ENCODE assay signal across 7 mouse cellular contexts in the genomic region with DNA sequence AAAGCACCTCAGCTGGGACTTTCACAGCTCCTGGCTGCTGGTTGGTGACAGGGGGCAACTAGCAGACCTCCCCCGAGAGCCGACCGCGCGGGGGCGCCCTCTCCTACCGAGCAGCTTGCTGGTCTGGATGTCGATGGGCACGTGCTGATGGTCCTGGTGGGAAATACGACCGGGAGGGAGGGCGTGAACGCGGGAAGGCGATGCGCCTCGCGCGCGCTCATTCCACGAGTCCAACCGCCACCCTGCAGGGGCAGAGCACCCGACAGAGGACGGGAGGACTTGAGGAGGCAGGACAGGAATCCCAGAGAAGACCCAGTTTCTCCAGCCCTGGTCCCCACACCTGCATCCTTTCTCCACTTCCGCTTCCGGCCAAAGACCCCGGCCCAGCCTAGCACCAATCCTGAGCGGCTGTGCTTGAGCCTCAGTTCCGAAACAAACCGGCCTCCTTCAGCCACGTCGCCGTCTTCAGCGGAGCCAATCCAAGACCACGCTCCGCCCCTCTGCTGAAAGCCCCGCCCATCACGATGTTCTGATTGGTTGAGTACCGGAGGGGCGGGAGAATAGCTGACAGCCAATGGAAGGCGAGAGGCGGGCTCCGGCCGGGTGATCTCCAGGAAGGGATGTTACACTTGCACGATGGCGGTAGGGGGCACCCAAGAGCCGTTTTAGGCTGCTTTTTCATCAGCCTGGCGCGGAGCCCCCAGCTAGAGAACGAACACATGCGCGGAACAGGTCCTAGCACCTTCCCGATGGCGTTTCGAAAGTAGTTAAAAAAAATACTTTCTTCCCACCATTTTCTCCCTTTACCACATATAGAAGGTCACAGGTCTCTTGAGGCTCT. TPM values are rescaled to one million over a fixed set of nuclear protein-coding genes. Genes with fewer than 3 reads are reported as not detected.
A peak's percentile ranks its signal among the peaks of the same experiment; 100 is the strongest.
DNase-seq lines count a peak whose midpoint lies in the region; ATAC-seq and TF ChIP-seq lines count a peak whose summit lies in the region.

A gene (minus strand): TSS at position 453 of the 841 bp plus-strand sequence.

- peak within 1 kb of the TSS; percentile 80 for H3K4me3 ChIP-seq in embryonic facial prominence, embryonic 10.5 days
- peak within 1 kb of the TSS; percentile 62 for H3K4me3 ChIP-seq in intestine, postnatal 0 days (ENCODE audit: low read depth, low read length)
- H3K4me3 ChIP-seq in midbrain, embryonic 12.5 days, result peak within 1 kb of the TSS; percentile 78
- H3K4me3 ChIP-seq in small intestine, adult 2 months (ENCODE audit: low read depth, low read length), result peak within 1 kb of the TSS; percentile 81

- DNase-seq in adrenal gland, postnatal 10 days, result peak; percentile 99
- DNase-seq in embryonic facial prominence, embryonic 10.5 days (ENCODE audit: low spot score), result peak; percentile 100
- DNase-seq in gonadal fat pad, adult 2 months (ENCODE audit: low read depth), result peak; percentile 68
- peak; percentile 99 for DNase-seq in left cerebral cortex, postnatal 4 days

- peaks cover 7% of the 10 kb centered on the region; the same call in 1 of the 2 replicates for H3K27me3 ChIP-seq in embryonic facial prominence, embryonic 10.5 days (replicated peaks; ENCODE audit: low read depth, poor library complexity, severe bottlenecking)
- no peaks in the 10 kb centered on the region for H3K27me3 ChIP-seq in intestine, postnatal 0 days (replicated peaks; ENCODE audit: control insufficient read depth, insufficient read depth, low read length)
- peaks cover 9% of the 10 kb centered on the region for H3K27me3 ChIP-seq in midbrain, embryonic 12.5 days
- no peaks in the 10 kb centered on the region for H3K27me3 ChIP-seq in small intestine, adult 2 months (ENCODE audit: control insufficient read depth, insufficient read depth, low read length)

- peak; percentile 93 for ATAC-seq in intestine, postnatal 0 days
- peak; percentile 98 for ATAC-seq in midbrain, embryonic 12.5 days (ENCODE audit: low FRiP score, low read depth)

- under 1% methylated on average over 55 of the region's 55 CpGs for WGBS in embryonic facial prominence, embryonic 10.5 days
- under 1% methylated on average over 55 of the region's 55 CpGs for WGBS in intestine, postnatal 0 days
- under 1% methylated on average over 55 of the region's 55 CpGs for WGBS in midbrain, embryonic 12.5 days
- WGBS in small intestine, adult 2 months, result under 1% methylated on average over 55 of the region's 55 CpGs

- peak; percentile 69; the same call in 1 of the 2 replicates for TF ChIP-seq POLR2A in small intestine, adult 2 months (IDR thresholded peaks at IDR 0.05; ENCODE audit: low read depth, low read length)

- intact Hi-C loops in left cerebral cortex, postnatal 4 days (cut with DNase I), result loop anchor here (5.0 kb wide), 1 partner anchor 46 kb away; no protein-coding TSS in a partner anchor

- H3K36me3 ChIP-seq in embryonic facial prominence, embryonic 10.5 days (replicated peaks), result peaks cover 24% of the 10 kb centered on the region
- peaks cover 10% of the 10 kb centered on the region; the same call in 1 of the 2 replicates for H3K36me3 ChIP-seq in intestine, postnatal 0 days (ENCODE audit: control insufficient read depth, insufficient read depth)
- H3K36me3 ChIP-seq in midbrain, embryonic 12.5 days, result peaks cover 10% of the 10 kb centered on the region
- H3K36me3 ChIP-seq in small intestine, adult 2 months (ENCODE audit: control insufficient read depth, insufficient read depth, low read length), result peaks cover 4% of the 10 kb centered on the region; the same call in 1 of the 2 replicates

- H3K9me3 ChIP-seq in embryonic facial prominence, embryonic 10.5 days, result no peaks in the 10 kb centered on the region
- no peaks in the 10 kb centered on the region for H3K9me3 ChIP-seq in intestine, postnatal 0 days (ENCODE audit: control insufficient read depth)
- no peaks in the 10 kb centered on the region for H3K9me3 ChIP-seq in midbrain, embryonic 12.5 days

- H3K27ac ChIP-seq in embryonic facial prominence, embryonic 10.5 days (replicated peaks), result peak within 1 kb of the TSS; percentile 85
- H3K27ac ChIP-seq in intestine, postnatal 0 days (ENCODE audit: low read depth, low read length), result peak within 1 kb of the TSS; percentile 79
- peak within 1 kb of the TSS; percentile 79 for H3K27ac ChIP-seq in midbrain, embryonic 12.5 days (replicated peaks)
- peak within 1 kb of the TSS; percentile 97 for H3K27ac ChIP-seq in small intestine, adult 2 months (ENCODE audit: insufficient read depth, low read depth, low read length)

- H3K9ac ChIP-seq in intestine, postnatal 0 days (ENCODE audit: low read depth, low read length), result peak within 1 kb of the TSS; percentile 51
- H3K9ac ChIP-seq in midbrain, embryonic 12.5 days (replicated peaks), result peak within 1 kb of the TSS; percentile 77

- H3K4me1 ChIP-seq in embryonic facial prominence, embryonic 10.5 days, result peaks cover 14% of the 10 kb centered on the region
- H3K4me1 ChIP-seq in intestine, postnatal 0 days (replicated peaks; ENCODE audit: control insufficient read depth, insufficient read depth, low read length), result no peaks in the 10 kb centered on the region
- H3K4me1 ChIP-seq in midbrain, embryonic 12.5 days, result peaks cover 13% of the 10 kb centered on the region
- peaks cover 33% of the 10 kb centered on the region for H3K4me1 ChIP-seq in small intestine, adult 2 months (ENCODE audit: control insufficient read depth, insufficient read depth, insufficient read length, low read length)

- TF ChIP-seq CTCF in intestine, postnatal 0 days (IDR thresholded peaks at IDR 0.05; ENCODE audit: low read depth), result peak; percentile 94
- peak; percentile 80 for TF ChIP-seq CTCF in small intestine, adult 2 months (IDR thresholded peaks at IDR 0.05; ENCODE audit: extremely low read depth, insufficient read length, insufficient replicate concordance, low read depth, low read length)

- peak within 1 kb of the TSS; percentile 86 for H3K4me2 ChIP-seq in intestine, postnatal 0 days (replicated peaks; ENCODE audit: low read depth)
- peak within 1 kb of the TSS; percentile 99 for H3K4me2 ChIP-seq in midbrain, embryonic 12.5 days (replicated peaks)

RNA-seq across cellular contexts. Expression of the gene that starts here (rescaled TPM):
- total RNA-seq in adrenal gland, postnatal 10 days (2021), result 10 to 100 TPM; 54.1 to 54.9 TPM
- polyA plus RNA-seq in embryonic facial prominence, embryonic 10.5 days (2016; fragmentation: Nextera tagmentation; extraction: Ambion mirVana), result 90.1 and 99.9 TPM in 2 replicates
- polyA plus RNA-seq in gonadal fat pad, adult 2 months (2012; rRNA removed), result 59.2 and 67.1 TPM in 2 replicates
- 64.1 and 68.9 TPM in 2 replicates for polyA plus RNA-seq in intestine, postnatal 0 days (2015; fragmentation: Nextera tagmentation; extraction: Ambion mirVana)
- total RNA-seq in left cerebral cortex, postnatal 4 days (2021), result 10 to 100 TPM; 63.3 to 65.4 TPM
- polyA plus RNA-seq in midbrain, embryonic 12.5 days (2016; fragmentation: Nextera tagmentation; extraction: Ambion mirVana), result 107 and 116 TPM in 2 replicates
- 23.2 and 33.1 TPM in 2 replicates for polyA plus RNA-seq in small intestine, adult 2 months (2012; rRNA removed)

Comparison
In these comparisons a context has a peak if more than half of its experiments do, and no peak if none do; other contexts are left out.
1. Peak in every context shown above with its lines: DNase-seq, ATAC-seq, H3K4me3 ChIP-seq and H3K27ac ChIP-seq.